Mouse (Mus musculus) heart, embryonic 12.5 days (tissue): ENCODE results near the gene Fastkd1. TPM values are rescaled to one million over a fixed set of nuclear protein-coding genes. Genes with fewer than 3 reads are reported as not detected.
"Not testable (repeated sequence)": the region's sequence is repeated elsewhere in the genome, so short reads cannot be mapped to it uniquely, and the experiment has no call there.

ENCODE experiments used
- ATAC-seq: fragments of 200-750 bp; cut with Nextera tagmentation; 2 replicates; pipeline ENCODE4 v1.8.0; 2017; ENCODE audit warnings: moderate TSS enrichment, moderate library complexity; ENCODE audit not compliant: insufficient number of reproducible peaks, low FRiP score
- H3K27ac ChIP-seq: fragments of 300-500 bp; sonication (generic); 2 replicates; pipeline ENCODE4 v1.5.1; 2016; ENCODE audit warnings: mild to moderate bottlenecking, moderate library complexity; ENCODE audit not compliant: poor library complexity, severe bottlenecking
- H3K27me3 ChIP-seq: fragments of 300-500 bp; sonication (generic); replicated peaks from 2 replicates; pipeline ENCODE4 v1.6.1; 2016; ENCODE audit warnings: mild to moderate bottlenecking, moderate library complexity
- H3K36me3 ChIP-seq: fragments of 300-500 bp; sonication (generic); 2 replicates; pipeline ENCODE4 v1.6.1; 2016; ENCODE audit warnings: mild to moderate bottlenecking, moderate library complexity
- H3K4me1 ChIP-seq: fragments of 300-500 bp; sonication (generic); replicated peaks from 2 replicates; pipeline ENCODE4 v1.6.1; 2016; ENCODE audit warnings: mild to moderate bottlenecking
- H3K4me2 ChIP-seq: fragments of 300-500 bp; sonication (generic); 2 replicates; pipeline ENCODE4 v1.6.1; 2016; ENCODE audit warnings: mild to moderate bottlenecking, moderate library complexity
- H3K4me3 ChIP-seq: fragments of 300-500 bp; sonication (generic); 2 replicates; pipeline ENCODE4 v1.5.1; 2016; ENCODE audit warnings: mild to moderate bottlenecking
- H3K9ac ChIP-seq: fragments of 300-500 bp; sonication (generic); 2 replicates; pipeline ENCODE4 v1.6.1; 2016; ENCODE audit warnings: mild to moderate bottlenecking, moderate library complexity
- H3K9me3 ChIP-seq: fragments of 300-500 bp; sonication (generic); replicated peaks from 2 replicates; pipeline ENCODE4 v1.6.1; 2016; ENCODE audit warnings: mild to moderate bottlenecking, moderate library complexity
- WGBS: fragments of 180-500 bp; shearing (Covaris S2); methylation state at CpG from one replicate; pipeline ENCODE4 v1.1.7; 2016; 5-methylcytosine and 5-hydroxymethylcytosine counted together
- polyA plus RNA-seq: library from polyadenylated mRNA; unstranded; fragments of >200 nt; fragmentation: Nextera tagmentation; extraction: Ambion mirVana; gene quantifications from 2 replicates; pipeline ENCODE4 v1.2.1, GENCODE M21; 2016

Fastkd1 gene
- polyA plus RNA-seq, 1 experiment from 2014 or later: 22.8 TPM

- WGBS: 89% methylated on average over 8 of the region's 8 CpGs
- ATAC-seq: no peak
- H3K36me3 ChIP-seq: peaks cover 66% of the 10 kb centered on the region
These were observed 12.9 kb downstream of the Fastkd1 start for GRCm38 (mm10) chr2:69700446-69700845.

DNA sequence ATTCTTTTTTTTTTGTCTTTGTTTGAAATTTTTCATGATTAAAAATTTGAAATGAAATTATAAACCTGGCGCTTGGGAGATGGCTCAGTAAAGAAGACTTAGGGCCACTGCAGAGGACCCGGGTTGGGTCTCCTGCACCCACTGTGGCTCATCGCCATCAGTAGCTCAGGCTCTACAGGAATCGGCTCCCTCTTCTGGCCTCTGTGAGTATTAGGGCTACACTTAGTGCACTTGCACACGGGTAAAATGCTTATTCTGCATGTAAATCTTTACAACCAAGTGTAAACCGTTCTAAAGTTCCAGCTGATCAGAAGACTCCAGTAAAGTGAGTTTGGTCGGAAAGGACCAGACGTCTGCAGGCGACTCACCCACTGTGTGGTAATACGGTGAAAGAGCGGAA, 19.8 kb downstream of the Fastkd1 start:
- Histone ChIP-seq H3K27ac (no peak overlapping the region), H3K4me3 (no peak overlapping the region), H3K4me2 (no peak overlapping the region), H3K27me3 (no peaks in the 10 kb centered on the region), H3K4me1 (no peaks in the 10 kb centered on the region), H3K9ac (no peak overlapping the region), H3K36me3 (peaks cover 72% of the 10 kb centered on the region), H3K9me3 (no peaks in the 10 kb centered on the region)
- no peak for ATAC-seq
- 89% methylated on average over 11 of the region's 11 CpGs for WGBS

More at GRCm38 (mm10) chr2:69700446-69700845, 12.9 kb downstream of the Fastkd1 start:
- Histone ChIP-seq H3K4me1 (no peaks in the 10 kb centered on the region), H3K9me3 (no peaks in the 10 kb centered on the region), H3K4me3 (no peak overlapping the region), H3K27ac (no peak overlapping the region), H3K27me3 (no peaks in the 10 kb centered on the region), H3K9ac (no peak overlapping the region), H3K4me2 (no peak overlapping the region)

GRCm38 (mm10) chr2:69690843-69691242, 22.5 kb downstream of the Fastkd1 start:
- Histone ChIP-seq H3K4me2 (no peak overlapping the region), H3K27me3 (no peaks in the 10 kb centered on the region), H3K9ac (no peak overlapping the region), H3K9me3 (no peaks in the 10 kb centered on the region), H3K36me3 (peaks cover 76% of the 10 kb centered on the region), H3K27ac (no peak overlapping the region), H3K4me3 (no peak overlapping the region), H3K4me1 (no peaks in the 10 kb centered on the region)
- 87% methylated on average over 6 of the region's 6 CpGs for WGBS
- ATAC-seq: no peak

GRCm38 (mm10) chr2:69690214-69690613, 23.1 kb downstream of the Fastkd1 start:
- peaks cover 79% of the 10 kb centered on the region for H3K36me3 ChIP-seq
- H3K4me3 ChIP-seq: no peak overlapping the region
- H3K27ac ChIP-seq: no peak overlapping the region
- ATAC-seq: no peak
- 92% methylated on average over 3 of the region's 3 CpGs for WGBS
- no peaks in the 10 kb centered on the region for H3K27me3 ChIP-seq
- H3K4me1 ChIP-seq: no peaks in the 10 kb centered on the region
- H3K9me3 ChIP-seq: no peaks in the 10 kb centered on the region
- H3K9ac ChIP-seq: no peak overlapping the region
- no peak overlapping the region for H3K4me2 ChIP-seq

- Histone ChIP-seq H3K9me3 (no peaks in the 10 kb centered on the region), H3K4me1 (no peaks in the 10 kb centered on the region), H3K27me3 (no peaks in the 10 kb centered on the region), H3K27ac (no peak overlapping the region), H3K9ac (no peak overlapping the region), H3K36me3 (peaks cover 68% of the 10 kb centered on the region), H3K4me3 (no peak overlapping the region), H3K4me2 (no peak overlapping the region)
- WGBS: 90% methylated on average over 3 of the region's 3 CpGs
- no peak for ATAC-seq
These were observed 28.8 kb downstream of the Fastkd1 start for GRCm38 (mm10) chr2:69684488-69684887.

DNA sequence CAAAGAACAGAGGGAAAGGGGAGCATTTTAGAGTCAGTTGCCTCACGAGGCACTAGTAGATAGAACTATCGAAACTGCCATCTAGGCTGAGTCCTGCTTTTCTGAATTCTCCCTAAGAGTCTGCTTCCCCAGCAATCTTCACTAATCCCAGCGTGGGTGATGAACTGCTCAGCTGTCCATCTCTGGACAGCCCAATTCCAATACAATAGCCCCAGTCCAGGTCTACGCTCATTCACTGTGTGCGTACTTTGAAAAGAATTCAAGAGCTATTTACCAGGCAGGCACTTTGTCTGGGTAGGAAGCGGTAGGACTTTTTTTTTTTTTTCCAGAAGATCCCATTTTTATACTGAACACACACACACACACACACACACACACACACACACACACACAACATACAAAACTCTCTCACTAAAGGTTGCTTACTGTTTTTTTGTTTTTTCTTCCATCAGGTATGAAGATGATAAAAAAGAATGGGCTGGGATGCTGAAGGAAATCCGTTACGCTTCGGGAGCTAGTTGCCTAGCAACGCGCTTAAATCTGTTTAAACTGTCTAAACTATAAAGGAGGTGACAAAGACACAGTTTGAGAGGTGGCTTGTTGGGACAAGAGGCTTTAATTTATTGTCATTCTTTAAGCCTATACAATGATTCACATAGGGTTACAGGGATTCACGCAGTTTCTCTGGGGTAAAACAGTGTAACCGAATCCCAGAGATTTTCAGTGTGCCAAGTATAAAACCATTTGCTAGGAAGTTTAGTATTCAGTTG, 30.1 kb downstream of the Fastkd1 start:
- Histone ChIP-seq H3K27ac (no peak overlapping the region), H3K4me3 (no peak overlapping the region), H3K4me2 (no peak overlapping the region), H3K27me3 (no peaks in the 10 kb centered on the region), H3K4me1 (no peaks in the 10 kb centered on the region), H3K9ac (no peak overlapping the region), H3K36me3 (peaks cover 66% of the 10 kb centered on the region), H3K9me3 (no peaks in the 10 kb centered on the region)
- no peak for ATAC-seq
- WGBS: 88% methylated on average over 13 of the region's 13 CpGs

DNA sequence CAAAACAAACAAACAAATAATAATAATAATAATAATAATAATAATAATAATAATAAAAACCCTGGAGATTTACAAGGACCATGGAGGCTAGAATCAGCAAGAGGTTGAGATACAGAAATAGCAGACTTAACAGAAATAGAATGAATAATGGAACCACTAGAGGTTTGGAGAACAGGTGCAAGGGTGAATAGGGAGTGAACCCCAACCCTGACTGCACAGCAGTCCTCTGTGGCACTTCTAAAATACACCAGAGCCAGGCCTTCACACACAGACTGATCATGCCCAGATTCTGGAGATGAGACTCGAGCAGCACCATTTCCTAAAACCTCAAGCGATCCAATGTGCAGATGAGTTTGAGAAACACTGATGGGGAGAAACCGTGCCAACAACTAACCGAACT, 31.4 kb downstream of the Fastkd1 start:
- Histone ChIP-seq H3K4me2 (no peak overlapping the region), H3K36me3 (peaks cover 56% of the 10 kb centered on the region), H3K9ac (no peak overlapping the region), H3K27me3 (no peaks in the 10 kb centered on the region), H3K4me3 (no peak overlapping the region), H3K4me1 (no peaks in the 10 kb centered on the region), H3K9me3 (no peaks in the 10 kb centered on the region), H3K27ac (no peak overlapping the region)
- WGBS: 85% methylated on average over 4 of the region's 4 CpGs
- ATAC-seq: no peak

DNA sequence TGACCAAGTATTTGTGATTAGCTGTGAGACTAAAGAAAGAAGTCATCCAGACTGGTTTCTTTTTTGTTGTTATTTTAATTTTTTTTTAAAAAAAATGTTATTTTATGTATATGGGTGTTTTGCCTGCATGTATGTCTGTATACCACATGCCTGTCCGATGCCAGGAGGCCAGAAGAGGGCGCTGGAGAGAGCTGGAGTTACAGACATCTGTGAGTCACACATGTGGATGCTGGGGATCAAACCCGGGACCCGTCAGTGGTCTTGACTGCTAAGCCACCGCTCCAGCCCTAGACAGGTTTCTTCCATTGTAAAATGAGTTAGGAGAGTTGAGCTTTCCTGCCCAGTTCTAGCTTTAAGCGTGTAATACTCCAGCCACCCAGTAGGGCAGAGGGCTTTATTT, 33.3 kb downstream of the Fastkd1 start:
- Histone ChIP-seq H3K9me3 (no peaks in the 10 kb centered on the region), H3K4me2 (no peak overlapping the region), H3K27me3 (no peaks in the 10 kb centered on the region), H3K4me1 (no peaks in the 10 kb centered on the region), H3K27ac (no peak overlapping the region), H3K9ac (no peak overlapping the region), H3K4me3 (no peak overlapping the region), H3K36me3 (peaks cover 47% of the 10 kb centered on the region)
- WGBS: 64% methylated on average over 6 of the region's 6 CpGs
- ATAC-seq: no peak

DNA sequence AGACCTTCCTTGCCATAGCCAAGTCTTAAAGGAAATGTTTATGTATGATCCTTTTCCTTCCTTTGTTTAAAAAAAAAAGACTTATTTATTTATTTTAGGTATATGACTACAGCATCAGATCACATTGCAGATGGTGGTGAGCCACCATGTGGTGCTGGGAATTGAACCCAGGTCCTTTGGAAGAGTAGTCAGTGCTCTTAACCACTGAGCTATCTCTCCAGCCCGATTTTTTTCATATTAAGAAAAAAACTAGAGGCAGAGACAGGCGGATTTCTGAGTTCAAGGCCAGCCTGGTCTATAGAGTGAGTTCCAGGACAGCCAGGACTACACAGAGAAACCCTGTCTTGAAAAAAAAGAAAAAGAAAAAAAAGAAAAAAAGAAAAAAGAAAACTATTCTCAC, 36.1 kb downstream of the Fastkd1 start:
- 75% methylated on average over 2 of the region's 2 CpGs for WGBS
- not testable (repeated sequence) for H3K9me3 ChIP-seq, H3K4me2 ChIP-seq, ATAC-seq, H3K4me3 ChIP-seq, H3K27me3 ChIP-seq, H3K9ac ChIP-seq, H3K4me1 ChIP-seq, H3K27ac ChIP-seq
- peaks cover 32% of the 10 kb centered on the region for H3K36me3 ChIP-seq

- no peak for ATAC-seq
- Histone ChIP-seq H3K9me3 (no peaks in the 10 kb centered on the region), H3K4me1 (peaks cover 5% of the 10 kb centered on the region; the same call in 1 of the 2 replicates), H3K4me3 (no peak overlapping the region), H3K36me3 (peaks cover 30% of the 10 kb centered on the region), H3K27me3 (no peaks in the 10 kb centered on the region), H3K27ac (no peak overlapping the region), H3K4me2 (no peak overlapping the region), H3K9ac (no peak overlapping the region)
- 49% methylated on average over 2 of the region's 2 CpGs for WGBS
These were observed 36.6 kb downstream of the Fastkd1 start for GRCm38 (mm10) chr2:69676713-69677112.

- Histone ChIP-seq H3K4me3 (no peak overlapping the region), H3K27me3 (no peaks in the 10 kb centered on the region), H3K9ac (no peak overlapping the region), H3K4me2 (no peak overlapping the region), H3K27ac (no peak overlapping the region), H3K9me3 (no peaks in the 10 kb centered on the region), H3K4me1 (peaks cover 8% of the 10 kb centered on the region; the same call in 1 of the 2 replicates), H3K36me3 (peaks cover 20% of the 10 kb centered on the region)
- WGBS: 88% methylated on average over 9 of the region's 9 CpGs
- ATAC-seq: no peak
These were observed 38.0 kb downstream of the Fastkd1 start for GRCm38 (mm10) chr2:69675266-69675665.

GRCm38 (mm10) chr2:69673723-69674122, 39.6 kb downstream of the Fastkd1 start:
- 50% methylated on average over 5 of the region's 5 CpGs for WGBS
- Histone ChIP-seq H3K4me1 (peaks cover 10% of the 10 kb centered on the region; the same call in 1 of the 2 replicates), H3K9me3 (no peaks in the 10 kb centered on the region), H3K27ac (no peak overlapping the region), H3K27me3 (no peaks in the 10 kb centered on the region), H3K9ac (peak overlapping the region; percentile 48; the same call in 1 of the 2 replicates), H3K4me2 (peak overlapping the region; percentile 63), H3K4me3 (peak overlapping the region; percentile 40; the same call in 1 of the 2 replicates), H3K36me3 (peaks cover 9% of the 10 kb centered on the region; the same call in 1 of the 2 replicates)
- no peak for ATAC-seq
